Mouse (Mus musculus): Measurements from ENCODE around the gene Gfra4. TPM values are rescaled to one million over a fixed set of nuclear protein-coding genes. Genes with fewer than 3 reads are reported as not detected.

Gfra4 gene
- total and polyA plus RNA-seq, 3 experiments: 7.2 to 21.3 (median 8.4) TPM

DNA sequence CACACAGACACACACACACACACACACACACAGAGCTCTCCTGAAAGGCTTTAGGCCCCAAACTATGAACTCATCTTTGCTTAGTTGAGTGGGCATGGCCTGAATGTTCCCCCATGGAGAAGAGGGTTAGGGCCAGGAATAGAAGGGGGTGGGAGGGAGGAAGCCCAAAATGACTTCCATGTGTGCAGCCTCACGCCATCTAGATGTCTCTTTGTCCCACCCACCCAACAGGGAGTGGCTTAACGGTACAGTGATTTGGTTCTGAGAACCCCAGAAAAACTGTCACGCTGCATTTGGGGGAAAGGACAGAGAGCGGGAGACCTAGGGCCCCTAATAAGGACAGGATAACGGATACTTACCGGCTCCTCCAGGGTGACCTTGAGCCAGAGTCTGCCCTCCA, 17.9 kb upstream of the Gfra4 start:
- no peak overlapping the region for H3K9ac ChIP-seq (ENCODE audit: low read depth, low read length)
- no peaks in the 10 kb centered on the region for H3K36me3 ChIP-seq (ENCODE audit: control insufficient read depth, insufficient read depth, low read length)
- H3K4me1 ChIP-seq (ENCODE audit: control insufficient read depth, insufficient read depth, low read length): peaks cover 8% of the 10 kb centered on the region
- no peak overlapping the region for H3K27ac ChIP-seq
- 82% methylated on average over 6 of the region's 6 CpGs for WGBS
- DNase-seq: no peak
- intact Hi-C loops (cut with DNase I): no loop called here
- no peak for TF ChIP-seq POLR2A (IDR thresholded peaks at IDR 0.05; ENCODE audit: insufficient read depth, low read depth, low read length)
- no peak for TF ChIP-seq EP300 (IDR thresholded peaks at IDR 0.05; ENCODE audit: insufficient read depth, low read depth, low read length)
- TF ChIP-seq CTCF (IDR thresholded peaks at IDR 0.05): no peak
- peaks cover 1% of the 10 kb centered on the region; the same call in 1 of the 2 replicates for H3K27me3 ChIP-seq (ENCODE audit: control insufficient read depth, insufficient read depth, low read length)
- H3K79me2 ChIP-seq (replicated peaks; ENCODE audit: control insufficient read depth, insufficient read depth, low read length): no peaks in the 10 kb centered on the region
- no peak overlapping the region for H3K4me3 ChIP-seq

DNA sequence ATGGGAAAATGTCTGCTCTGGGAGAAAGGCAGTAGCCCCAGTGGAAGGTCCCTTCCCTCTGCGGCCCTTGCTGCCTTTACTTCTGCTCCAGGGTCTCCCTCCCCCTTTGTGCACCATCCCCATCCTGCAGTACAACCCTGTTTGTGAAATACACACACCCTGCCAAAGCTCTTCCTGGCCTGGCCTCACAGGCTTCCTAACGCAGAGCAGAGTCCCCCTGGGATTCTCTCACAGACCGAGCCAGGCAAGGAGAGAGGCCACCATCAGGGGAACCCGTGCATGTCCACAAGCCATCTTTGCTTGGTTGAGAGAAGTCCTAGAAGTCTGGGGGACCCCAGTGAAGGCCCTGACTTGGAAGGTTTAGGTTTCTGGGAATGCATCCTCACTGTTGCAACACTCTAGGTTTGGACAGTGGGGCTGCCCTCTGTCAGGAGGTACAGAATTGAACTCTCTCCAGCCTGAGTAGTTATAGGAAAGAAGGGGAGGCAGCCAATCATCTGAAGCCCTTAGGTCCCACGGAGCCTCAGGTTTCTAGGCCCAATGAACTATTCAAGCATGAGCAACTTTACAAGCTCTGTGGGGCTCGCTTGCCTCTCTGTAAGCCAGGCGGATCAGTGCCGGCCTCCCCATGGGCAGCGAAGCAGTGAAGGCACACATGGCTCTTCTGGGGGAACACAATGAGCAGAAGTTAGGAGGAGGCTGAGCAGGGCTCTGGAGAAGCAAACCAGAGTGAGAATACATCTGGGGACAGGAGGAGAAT, 17.1 kb upstream of the Gfra4 start:
- no peaks in the 10 kb centered on the region for H3K36me3 ChIP-seq (ENCODE audit: control insufficient read depth, insufficient read depth, low read length)
- H3K27me3 ChIP-seq (ENCODE audit: control insufficient read depth, insufficient read depth, low read length): peaks cover 2% of the 10 kb centered on the region; the same call in 1 of the 2 replicates
- intact Hi-C loops (cut with DNase I): no loop called here
- H3K4me1 ChIP-seq (ENCODE audit: control insufficient read depth, insufficient read depth, low read length): peaks cover 8% of the 10 kb centered on the region
- no peak overlapping the region for H3K9ac ChIP-seq (ENCODE audit: low read depth, low read length)
- H3K27ac ChIP-seq: peak overlapping the region; percentile 54
- H3K79me2 ChIP-seq (replicated peaks; ENCODE audit: control insufficient read depth, insufficient read depth, low read length): no peaks in the 10 kb centered on the region
- no peak overlapping the region for H3K4me3 ChIP-seq
- no peak for TF ChIP-seq EP300 (IDR thresholded peaks at IDR 0.05; ENCODE audit: insufficient read depth, low read depth, low read length)
- no peak for TF ChIP-seq CTCF (IDR thresholded peaks at IDR 0.05)
- no peak for TF ChIP-seq POLR2A (IDR thresholded peaks at IDR 0.05; ENCODE audit: insufficient read depth, low read depth, low read length)
- DNase-seq: peak in 1 of 2 experiments; percentile 61
- WGBS: 62% methylated on average over 9 of the region's 9 CpGs

DNA sequence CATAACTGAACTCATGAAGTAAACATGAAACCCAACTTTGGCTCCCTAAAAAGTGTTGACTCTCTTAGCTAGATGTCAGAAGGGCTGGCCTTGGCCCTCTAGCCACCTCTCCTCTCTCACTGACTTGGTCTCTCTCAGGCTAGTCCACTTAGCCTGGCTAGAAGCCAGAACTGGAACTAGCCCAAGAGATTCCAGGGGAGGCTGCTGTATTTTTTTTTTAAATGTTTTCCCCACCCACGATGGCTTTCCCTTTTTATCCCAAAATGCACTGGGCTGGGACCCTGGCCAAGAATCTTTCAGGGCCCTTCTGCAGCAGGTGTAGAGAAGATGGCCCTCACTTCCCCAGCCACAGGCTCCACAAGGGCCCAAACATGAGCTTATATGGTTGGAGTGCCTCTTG, 16.5 kb upstream of the Gfra4 start:
- 6% methylated on average over 1 of the region's 1 CpGs for WGBS

DNA sequence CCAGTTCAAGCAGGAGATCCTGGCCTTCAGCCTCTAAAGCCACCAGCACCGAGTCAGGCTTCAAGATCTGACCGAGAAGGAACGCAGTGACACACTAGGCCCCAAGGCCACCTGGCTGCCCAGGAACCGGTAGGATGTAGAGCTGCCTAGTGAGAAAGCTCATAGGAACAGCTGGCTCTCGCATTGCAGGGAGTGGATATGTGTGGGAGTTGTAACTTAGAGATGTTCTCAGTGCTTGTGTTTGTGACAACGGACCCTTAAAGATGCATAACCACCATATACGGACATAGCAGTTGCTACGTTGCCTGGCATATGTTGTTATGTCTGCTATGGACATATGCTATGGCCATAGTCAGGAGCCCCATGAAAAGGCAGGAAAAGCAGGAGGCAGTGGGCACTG, 15.8 kb upstream of the Gfra4 start:
- H3K27ac ChIP-seq: no peak overlapping the region; the same call in 1 of the 2 replicates
- DNase-seq: no peak
- no peaks in the 10 kb centered on the region for H3K36me3 ChIP-seq (ENCODE audit: control insufficient read depth, insufficient read depth, low read length)
- TF ChIP-seq CTCF (IDR thresholded peaks at IDR 0.05) (no peak), POLR2A (IDR thresholded peaks at IDR 0.05; ENCODE audit: insufficient read depth, low read depth, low read length) (no peak), EP300 (IDR thresholded peaks at IDR 0.05; ENCODE audit: insufficient read depth, low read depth, low read length) (no peak)
- H3K79me2 ChIP-seq (replicated peaks; ENCODE audit: control insufficient read depth, insufficient read depth, low read length): no peaks in the 10 kb centered on the region
- intact Hi-C loops (cut with DNase I): no loop called here
- H3K27me3 ChIP-seq (ENCODE audit: control insufficient read depth, insufficient read depth, low read length): peaks cover 8% of the 10 kb centered on the region; the same call in 1 of the 2 replicates
- H3K4me3 ChIP-seq: no peak overlapping the region
- no peak overlapping the region for H3K9ac ChIP-seq (ENCODE audit: low read depth, low read length)
- 86% methylated on average over 8 of the region's 8 CpGs for WGBS
- H3K4me1 ChIP-seq (ENCODE audit: control insufficient read depth, insufficient read depth, low read length): peaks cover 7% of the 10 kb centered on the region

More for the DNA sequence above, 16.5 kb upstream of the Gfra4 start:
- DNase-seq: peak; percentile 70 to 82
- Histone ChIP-seq H3K4me3 (no peak overlapping the region), H3K27ac (peak overlapping the region; percentile 54), H3K4me1 (ENCODE audit: control insufficient read depth, insufficient read depth, low read length) (peaks cover 8% of the 10 kb centered on the region), H3K9ac (ENCODE audit: low read depth, low read length) (no peak overlapping the region), H3K27me3 (ENCODE audit: control insufficient read depth, insufficient read depth, low read length) (peaks cover 4% of the 10 kb centered on the region; the same call in 1 of the 2 replicates), H3K79me2 (replicated peaks; ENCODE audit: control insufficient read depth, insufficient read depth, low read length) (no peaks in the 10 kb centered on the region), H3K36me3 (ENCODE audit: control insufficient read depth, insufficient read depth, low read length) (no peaks in the 10 kb centered on the region)
- TF ChIP-seq POLR2A (IDR thresholded peaks at IDR 0.05; ENCODE audit: insufficient read depth, low read depth, low read length): no peak
- no peak for TF ChIP-seq EP300 (IDR thresholded peaks at IDR 0.05; ENCODE audit: insufficient read depth, low read depth, low read length)
- TF ChIP-seq CTCF (IDR thresholded peaks at IDR 0.05): no peak
- intact Hi-C loops (cut with DNase I): no loop called here

DNA sequence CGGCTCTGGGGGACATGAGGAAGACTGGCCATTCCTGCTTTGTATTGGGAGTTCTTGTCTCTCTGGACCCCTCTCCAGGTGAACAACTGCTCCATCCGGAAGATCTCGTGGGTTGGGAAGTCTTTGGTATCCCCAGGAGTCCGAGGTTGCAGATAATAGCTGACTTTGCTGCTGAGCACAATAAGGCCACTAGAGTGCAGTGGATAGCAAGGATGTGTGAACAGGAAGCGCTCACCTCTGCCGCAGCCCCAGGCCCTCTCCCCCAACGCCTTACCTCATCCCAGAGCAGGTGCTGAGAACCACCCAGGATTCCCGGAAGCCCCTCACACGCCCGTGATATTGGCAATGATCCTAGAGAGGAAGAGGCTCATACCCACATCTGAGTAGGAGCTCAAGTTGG, 13.3 kb upstream of the Gfra4 start:
- intact Hi-C loops (cut with DNase I): no loop called here
- peaks cover 8% of the 10 kb centered on the region for H3K4me1 ChIP-seq (ENCODE audit: control insufficient read depth, insufficient read depth, low read length)
- WGBS: 5% methylated on average over 10 of the region's 10 CpGs
- no peaks in the 10 kb centered on the region for H3K36me3 ChIP-seq (ENCODE audit: control insufficient read depth, insufficient read depth, low read length)
- no peaks in the 10 kb centered on the region for H3K79me2 ChIP-seq (replicated peaks; ENCODE audit: control insufficient read depth, insufficient read depth, low read length)
- TF ChIP-seq CTCF (IDR thresholded peaks at IDR 0.05): peak; percentile 58
- no peak for TF ChIP-seq POLR2A (IDR thresholded peaks at IDR 0.05; ENCODE audit: insufficient read depth, low read depth, low read length)
- H3K4me3 ChIP-seq: no peak overlapping the region
- peak; percentile 25 to 29 for DNase-seq
- H3K27me3 ChIP-seq (ENCODE audit: control insufficient read depth, insufficient read depth, low read length): peaks cover 11% of the 10 kb centered on the region; the same call in 1 of the 2 replicates
- H3K27ac ChIP-seq: no peak overlapping the region
- H3K9ac ChIP-seq (ENCODE audit: low read depth, low read length): no peak overlapping the region

DNA sequence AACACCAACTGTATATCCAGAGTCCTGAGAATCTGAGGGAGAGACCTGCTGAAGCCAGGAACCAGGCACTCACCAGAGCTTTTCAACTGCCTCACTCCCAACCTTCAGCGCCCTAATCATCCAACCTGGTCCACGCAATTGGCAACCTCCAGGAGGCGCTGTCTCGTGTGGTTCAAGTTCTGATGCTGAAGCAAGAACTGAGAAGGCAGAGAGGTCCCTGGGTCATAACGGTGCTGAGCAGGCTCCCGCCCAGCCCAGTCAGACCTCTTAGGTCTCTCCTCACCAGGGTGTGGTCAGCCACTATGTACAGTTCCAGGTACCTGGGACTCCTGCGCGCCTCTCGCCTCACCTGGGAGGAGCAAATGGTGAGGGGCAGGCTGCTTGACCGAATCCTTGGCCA, 12.7 kb upstream of the Gfra4 start:
- intact Hi-C loops (cut with DNase I): no loop called here
- no peak for TF ChIP-seq POLR2A (IDR thresholded peaks at IDR 0.05; ENCODE audit: insufficient read depth, low read depth, low read length)
- TF ChIP-seq CTCF (IDR thresholded peaks at IDR 0.05): peak; percentile 70
- DNase-seq: peak; percentile 46 to 63
- Histone ChIP-seq H3K4me3 (no peak overlapping the region), H3K27me3 (ENCODE audit: control insufficient read depth, insufficient read depth, low read length) (peaks cover 11% of the 10 kb centered on the region; the same call in 1 of the 2 replicates), H3K4me1 (ENCODE audit: control insufficient read depth, insufficient read depth, low read length) (peaks cover 8% of the 10 kb centered on the region), H3K9ac (ENCODE audit: low read depth, low read length) (no peak overlapping the region), H3K36me3 (ENCODE audit: control insufficient read depth, insufficient read depth, low read length) (no peaks in the 10 kb centered on the region), H3K27ac (no peak overlapping the region), H3K79me2 (replicated peaks; ENCODE audit: control insufficient read depth, insufficient read depth, low read length) (no peaks in the 10 kb centered on the region)
- 10% methylated on average over 10 of the region's 10 CpGs for WGBS

All from heart, adult 2 months (tissue).